Mouse (Mus musculus): ENCODE data around the gene Esrp2. TPM values are rescaled to one million over a fixed set of nuclear protein-coding genes. Genes with fewer than 3 reads are reported as not detected.

Esrp2 gene
- total RNA-seq, 2 experiments from 2014 or later = 0.64 to 1.2 TPM

GRCm38 (mm10) chr8:106127882-106128410 lies 8.8 kb downstream of the Esrp2 start:
- intact Hi-C loops (cut with DNase I) = loop anchor here (1.0 kb wide), 1 partner anchor 20 kb away; no protein-coding TSS in a partner anchor
- DNase-seq = no peak

GRCm38 (mm10) chr8:106127054-106127453 lies 9.7 kb downstream of the Esrp2 start:
- DNase-seq = no peak
- intact Hi-C loops (cut with DNase I) = no loop called here

GRCm38 (mm10) chr8:106126055-106126454 lies 10.7 kb downstream of the Esrp2 start:
- DNase-seq = no peak
- intact Hi-C loops (cut with DNase I) = no loop called here

DNA sequence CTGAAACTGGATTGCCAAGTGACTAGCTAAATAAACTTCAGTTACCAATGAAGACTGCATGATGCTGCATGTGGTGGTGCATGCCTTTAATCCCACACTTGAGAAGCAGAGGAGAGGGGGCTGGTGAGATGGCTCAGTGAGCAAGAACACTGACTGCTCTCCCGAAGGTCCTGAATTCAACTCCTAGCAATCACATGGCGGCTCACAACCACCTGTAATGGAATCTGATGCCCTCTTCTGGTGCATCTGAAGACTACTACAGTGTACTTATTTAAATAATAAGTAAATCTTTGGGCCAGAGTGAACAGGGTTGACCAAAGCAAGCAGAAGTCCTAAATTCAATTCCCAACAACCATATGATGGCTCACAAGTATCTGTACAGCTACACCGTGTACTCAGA lies 13.3 kb downstream of the Esrp2 start:
- intact Hi-C loops (cut with DNase I) = no loop called here
- DNase-seq = no peak

DNA sequence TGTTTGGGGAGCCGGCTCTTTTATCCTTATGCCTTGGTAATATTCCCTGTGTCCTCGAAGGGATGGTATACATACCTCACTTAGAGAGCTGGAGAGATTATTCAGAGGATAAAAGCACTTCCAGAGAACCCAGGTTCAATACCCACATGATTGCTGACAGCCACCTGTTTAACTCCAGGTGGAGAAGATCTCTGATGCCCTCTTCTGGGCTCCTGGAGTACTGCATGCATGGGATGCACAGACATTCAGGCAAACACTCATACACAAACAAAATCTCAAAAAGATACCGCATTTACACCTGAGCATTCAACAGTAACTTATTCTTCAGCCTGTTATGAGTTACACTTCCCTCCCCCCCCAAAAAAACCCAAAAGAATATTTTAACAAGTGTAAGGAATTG lies 20.9 kb downstream of the Esrp2 start:
- DNase-seq = peak in 1 of 2 experiments; percentile 48
- intact Hi-C loops (cut with DNase I) = loop anchor here (5.0 kb wide), 1 partner anchor 124 kb away; the partner anchor contains the start of gene Dus2

GRCm38 (mm10) chr8:106112514-106112913 lies 24.3 kb downstream of the Esrp2 start:
- intact Hi-C loops (cut with DNase I) = no loop called here
- no peak for DNase-seq

DNA sequence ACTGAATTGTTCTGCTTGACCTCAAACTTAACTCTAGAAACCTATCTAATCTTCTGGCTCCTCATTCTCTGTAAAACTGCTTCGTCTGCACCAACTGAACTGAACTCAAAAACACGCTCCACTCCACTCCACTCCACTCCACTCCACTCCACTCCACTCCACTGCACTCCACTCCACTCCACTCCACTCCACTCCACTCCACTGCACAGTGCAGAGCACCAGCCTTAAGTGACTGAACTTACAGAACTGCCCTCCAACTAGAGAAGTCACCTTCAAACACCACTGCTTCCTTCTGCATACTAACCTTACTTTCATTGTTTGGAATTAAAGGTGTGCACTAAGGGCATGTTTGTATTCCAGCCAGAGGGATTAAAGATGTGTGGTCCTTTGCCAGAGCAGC lies 24.7 kb downstream of the Esrp2 start:
- no peak for DNase-seq
- intact Hi-C loops (cut with DNase I) = no loop called here

GRCm38 (mm10) chr8:106108729-106109128 lies 28.0 kb downstream of the Esrp2 start:
- intact Hi-C loops (cut with DNase I) = loop anchor here (1.0 kb wide), 2 partner anchors 9 to 20 kb away; no protein-coding TSS in a partner anchor
- DNase-seq = peak in 1 of 2 experiments; percentile 10

GRCm38 (mm10) chr8:106108080-106108479 lies 28.7 kb downstream of the Esrp2 start:
- intact Hi-C loops (cut with DNase I) = loop anchor here (1.0 kb wide), 2 partner anchors 9 to 20 kb away; no protein-coding TSS in a partner anchor
- no peak for DNase-seq

GRCm38 (mm10) chr8:106106193-106106592 lies 30.6 kb downstream of the Esrp2 start:
- intact Hi-C loops (cut with DNase I) = no loop called here
- DNase-seq = no peak

GRCm38 (mm10) chr8:106103888-106104287 lies 32.9 kb downstream of the Esrp2 start:
- intact Hi-C loops (cut with DNase I) = no loop called here
- DNase-seq = no peak

DNA sequence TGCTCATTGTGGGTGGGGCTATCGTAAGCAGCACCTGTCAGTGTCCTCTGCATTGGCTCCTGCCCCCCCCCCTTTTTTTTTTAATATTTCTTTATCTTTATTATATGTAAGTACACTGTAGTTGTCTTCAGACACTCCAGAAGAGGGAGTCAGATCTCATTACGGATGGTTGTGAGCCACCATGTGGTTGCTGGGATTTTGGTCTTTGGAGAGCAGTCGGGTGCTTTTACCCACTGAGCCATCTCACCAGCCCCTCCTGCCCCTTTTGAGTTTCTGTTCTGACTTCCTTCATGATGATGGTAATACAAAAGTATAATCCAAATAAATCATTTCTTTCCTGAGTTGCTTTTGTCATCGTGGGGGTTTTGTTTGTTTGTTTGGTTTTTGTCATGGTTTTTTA lies 34.5 kb downstream of the Esrp2 start:
- intact Hi-C loops (cut with DNase I) = no loop called here
- DNase-seq = no peak

Other genes starting within 250 kb of the Esrp2 start
- not detected for gene Nrn1l, start 243.4 kb downstream of the Esrp2 start, total RNA-seq (2021)
- gene Pskh1, start 236.5 kb downstream of the Esrp2 start, total RNA-seq (2021) = 10 to 100 TPM; 20.9 to 22.5 TPM
- under 1 TPM; 0.35 to 0.48 TPM for gene Ctrl, start 203.1 kb downstream of the Esrp2 start, total RNA-seq (2021)
- gene Psmb10, start 198.5 kb downstream of the Esrp2 start, total RNA-seq (2021) = 10 to 100 TPM; 81.1 to 88.5 TPM
- under 1 TPM; 0.64 to 0.77 TPM for gene Lcat, start 193.6 kb downstream of the Esrp2 start, total RNA-seq (2021)
- gene Slc12a4, start 170.9 kb downstream of the Esrp2 start, total RNA-seq (2021) = 10 to 100 TPM; 59.1 to 70.0 TPM
- gene Dpep3, start 157.5 kb downstream of the Esrp2 start, total RNA-seq (2021) = not detected
- gene Dus2, start 145.6 kb downstream of the Esrp2 start, total RNA-seq (2021) = 1 to 10 TPM; 8.4 to 8.5 TPM
- not detected for gene Dpep2nb, start 131.0 kb downstream of the Esrp2 start, total RNA-seq (2021)
- 10 to 100 TPM in 1 of 2 experiments, 1 to 10 TPM in 1; 9.5 to 10.5 TPM for gene Ddx28, start 125.1 kb downstream of the Esrp2 start, total RNA-seq (2021)
- 10 to 100 TPM; 26.5 to 27.3 TPM for gene Nfatc3, start 78.1 kb downstream of the Esrp2 start, total RNA-seq (2021)
- gene Pla2g15, start 13.4 kb upstream of the Esrp2 start, total RNA-seq (2021) = 1 to 10 TPM; 6.9 to 8.0 TPM
- 10 to 100 TPM; 17.8 to 20.3 TPM for gene Slc7a6, start 31.9 kb upstream of the Esrp2 start, total RNA-seq (2021)
- gene Slc7a6os, start 74.0 kb upstream of the Esrp2 start, total RNA-seq (2021) = 10 to 100 TPM; 15.2 to 15.8 TPM
- gene Prmt7, start 74.0 kb upstream of the Esrp2 start, total RNA-seq (2021) = 10 to 100 TPM; 21.6 to 24.0 TPM
- 1 to 10 TPM; 4.8 to 5.0 TPM for gene Smpd3, start 201.0 kb upstream of the Esrp2 start, total RNA-seq (2021)